Mouse (Mus musculus) liver, embryonic 14.5 days (tissue): ENCODE measurements around the gene Arhgef17.

ENCODE experiments used
- CTCF ChIP-seq: IDR thresholded peaks from 2 replicates; pipeline ENCODE4 v1.5.1; 2016; ENCODE audit warnings: antibody characterized with exemption, low read depth, control low read depth
- EP300 ChIP-seq: IDR thresholded peaks from 2 replicates; pipeline ENCODE4 v1.6.1; 2016; ENCODE audit warnings: antibody characterized with exemption, low read depth

DNA sequence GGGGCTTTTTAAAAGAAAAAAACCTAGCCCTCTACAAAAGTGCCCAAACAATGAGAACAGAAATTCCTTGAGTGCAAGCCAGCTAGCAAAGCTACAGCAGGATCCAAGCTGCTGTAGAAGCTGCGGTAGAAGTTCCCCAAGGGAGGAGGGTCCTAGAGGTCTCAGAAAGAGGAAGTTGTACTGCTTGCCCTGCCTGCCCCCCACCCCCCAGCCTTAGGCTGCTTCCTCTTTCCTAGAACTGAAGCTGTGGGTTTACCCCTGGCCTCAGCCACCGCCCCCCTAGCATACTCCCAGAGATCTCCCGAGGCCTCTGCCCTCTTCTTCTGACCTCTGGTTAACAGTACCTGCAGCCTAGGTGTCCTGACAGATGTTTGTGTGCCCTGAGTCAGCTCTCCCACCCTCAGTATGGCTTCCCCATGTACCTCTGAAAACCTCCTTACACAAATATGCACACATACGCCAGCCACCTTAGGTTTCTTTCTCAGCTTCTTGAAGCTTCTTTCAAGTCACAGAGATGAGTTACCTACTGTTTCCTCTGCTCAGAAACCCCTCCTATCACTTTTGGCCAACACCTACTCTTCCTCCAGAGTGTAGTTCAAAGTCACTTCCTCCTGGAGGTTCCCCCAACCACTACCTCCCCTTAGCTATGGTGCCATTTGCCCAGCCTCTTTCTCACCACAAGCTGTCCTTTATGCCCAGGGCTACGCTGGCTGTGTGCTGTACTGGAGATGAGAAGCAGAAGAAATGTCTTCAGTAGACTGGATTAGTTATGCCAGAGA, 75.9 kb downstream of the Arhgef17 start:
- TF ChIP-seq CTCF (no peak), EP300 (0 out of 2 replicates have a peak, but pooled peaks have one; percentile 11)
